Mouse (Mus musculus) stomach, postnatal 0 days (tissue): ENCODE measurements around the gene Dmrt2. TPM values are rescaled to one million over a fixed set of nuclear protein-coding genes. Genes with fewer than 3 reads are reported as not detected.

Experiments
- ATAC-seq: fragments of 200-750 bp; cut with Nextera tagmentation; 2 replicates; pipeline ENCODE4 v1.8.0; 2017; ENCODE audit not compliant: low FRiP score, low TSS enrichment
- DNase-seq: peaks from one replicate; pipeline ENCODE4 v3.0.0-alpha.2; 2016; ENCODE audit warnings: low spot score
- H3K27ac ChIP-seq: fragments of 300-500 bp; sonication (generic); replicated peaks from 2 replicates; pipeline ENCODE4 v1.5.1; 2014; ENCODE audit warnings: mild to moderate bottlenecking, control low read depth
- H3K27me3 ChIP-seq: fragments of 300-500 bp; sonication (generic); 2 replicates; pipeline ENCODE4 v1.6.1; 2014; ENCODE audit warnings: low read length; ENCODE audit not compliant: control insufficient read depth, insufficient read depth
- H3K36me3 ChIP-seq: fragments of 300-500 bp; sonication (generic); 2 replicates; pipeline ENCODE4 v1.6.1; 2014; ENCODE audit warnings: low read length, mixed read lengths; ENCODE audit not compliant: control insufficient read depth, insufficient read depth
- H3K4me1 ChIP-seq: fragments of 300-500 bp; sonication (generic); replicated peaks from 2 replicates; pipeline ENCODE4 v1.6.1; 2014; ENCODE audit warnings: antibody characterized with exemption; ENCODE audit not compliant: control insufficient read depth, insufficient read depth
- H3K4me2 ChIP-seq: fragments of 300-500 bp; sonication (generic); replicated peaks from 2 replicates; pipeline ENCODE4 v1.6.1; 2014; ENCODE audit warnings: low read depth, mild to moderate bottlenecking, control low read depth, moderate library complexity
- H3K4me3 ChIP-seq: fragments of 300-500 bp; sonication (generic); 2 replicates; pipeline ENCODE4 v1.5.1; 2014; ENCODE audit warnings: low read depth, low read length, control low read depth
- H3K9ac ChIP-seq: fragments of 300-500 bp; sonication (generic); 2 replicates; pipeline ENCODE4 v1.6.1; 2014; ENCODE audit warnings: mild to moderate bottlenecking, low read length, control low read depth, mixed read lengths
- H3K9me3 ChIP-seq: fragments of 300-500 bp; sonication (generic); 2 replicates; pipeline ENCODE4 v1.6.1; 2016; ENCODE audit warnings: low read length; ENCODE audit not compliant: control insufficient read depth
- CTCF ChIP-seq: IDR thresholded peaks from 2 replicates; pipeline ENCODE4 v1.5.1; 2016; ENCODE audit warnings: antibody characterized with exemption, low read depth, mild to moderate bottlenecking, moderate library complexity
- EP300 ChIP-seq: optimal IDR thresholded peaks from 2 replicates; pipeline ENCODE3; 2016; ENCODE audit warnings: antibody characterized with exemption
- WGBS: fragments of 180-500 bp; shearing (Covaris S2); extraction: QIAGEN DNeasy Blood & Tissue Kit; methylation state at CpG from one replicate; pipeline ENCODE4 v1.1.7; 2014; 5-methylcytosine and 5-hydroxymethylcytosine counted together
- polyA plus RNA-seq: library from polyadenylated mRNA; unstranded; fragments of >200 nt; fragmentation: Nextera tagmentation; extraction: Ambion mirVana; gene quantifications from 2 replicates; pipeline ENCODE4 v1.2.1, GENCODE M21; 2015

Gene Dmrt2
- polyA plus RNA-seq, 1 experiment from 2014 or later, result 1.2 TPM

- no peak for DNase-seq
- no peaks in the 10 kb centered on the region for H3K9me3 ChIP-seq
- no peak for TF ChIP-seq CTCF
- TF ChIP-seq EP300, result no peak
- no peak overlapping the region for H3K4me3 ChIP-seq
- 59% methylated on average over 2 of the region's 2 CpGs for WGBS
- no peaks in the 10 kb centered on the region for H3K36me3 ChIP-seq
- H3K4me2 ChIP-seq, result no peak overlapping the region
- ATAC-seq, result no peak
- H3K27ac ChIP-seq, result no peak overlapping the region
- H3K9ac ChIP-seq, result no peak overlapping the region
- no peaks in the 10 kb centered on the region for H3K4me1 ChIP-seq
- H3K27me3 ChIP-seq, result no peaks in the 10 kb centered on the region
These were observed 42.7 kb downstream of the Dmrt2 start for GRCm38 (mm10) chr19:25714927-25715326.

- Histone ChIP-seq H3K9me3 (no peaks in the 10 kb centered on the region), H3K9ac (no peak overlapping the region), H3K4me3 (no peak overlapping the region), H3K36me3 (no peaks in the 10 kb centered on the region), H3K27ac (no peak overlapping the region), H3K27me3 (no peaks in the 10 kb centered on the region), H3K4me1 (no peaks in the 10 kb centered on the region), H3K4me2 (no peak overlapping the region)
- 54% methylated on average over 5 of the region's 5 CpGs for WGBS
- TF ChIP-seq EP300 (no peak), CTCF (no peak)
- no peak for ATAC-seq
- DNase-seq, result no peak
These were observed 50.4 kb downstream of the Dmrt2 start for GRCm38 (mm10) chr19:25722616-25723015.

Other genes starting within 250 kb of the Dmrt2 start
- gene Dmrt1, start 166.8 kb upstream of the Dmrt2 start, polyA plus RNA-seq, result not detected in 2 replicates
- gene Dmrt3, start 62.1 kb upstream of the Dmrt2 start, polyA plus RNA-seq, result 0.07 and 0.16 TPM in 2 replicates